Mouse (Mus musculus) thymus, postnatal 14 days (tissue): Measurements from ENCODE around the gene Ptpn22.

Experiments
- DNase-seq: peaks from one replicate; pipeline ENCODE4 v3.0.0; 2021

Ptpn22 gene

GRCm38 (mm10) chr3:103859851-103860391 lies 326 bp downstream of the Ptpn22 start:
- DNase-seq, result peak; percentile 81

GRCm38 (mm10) chr3:103862721-103863220 lies 3.2 kb downstream of the Ptpn22 start:
- DNase-seq, result no peak

- no peak for DNase-seq
Measured at GRCm38 (mm10) chr3:103864200-103864599, 4.6 kb downstream of the Ptpn22 start.

- DNase-seq, result no peak
Measured at GRCm38 (mm10) chr3:103867424-103867971, 7.9 kb downstream of the Ptpn22 start.

DNA sequence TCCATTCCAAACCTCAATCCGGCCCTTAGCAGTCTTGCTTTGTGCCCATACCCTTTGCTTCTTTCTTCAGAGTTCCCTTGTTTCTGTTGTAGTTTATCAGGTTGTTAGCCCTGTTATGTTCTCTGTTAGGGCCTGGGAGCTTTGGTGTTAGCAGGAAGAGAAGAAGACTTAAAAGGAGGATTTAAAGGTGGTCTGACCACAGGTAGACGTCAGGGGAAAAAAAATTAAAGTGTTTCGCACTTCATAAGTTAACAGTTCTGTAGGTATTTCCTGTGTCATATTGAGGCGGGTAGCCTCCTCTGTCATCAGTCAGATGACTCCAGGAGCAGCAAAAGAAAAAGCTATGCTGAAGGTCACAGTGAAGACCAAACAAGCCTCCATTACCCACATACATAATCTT lies 8.4 kb downstream of the Ptpn22 start:
- DNase-seq, result no peak

DNA sequence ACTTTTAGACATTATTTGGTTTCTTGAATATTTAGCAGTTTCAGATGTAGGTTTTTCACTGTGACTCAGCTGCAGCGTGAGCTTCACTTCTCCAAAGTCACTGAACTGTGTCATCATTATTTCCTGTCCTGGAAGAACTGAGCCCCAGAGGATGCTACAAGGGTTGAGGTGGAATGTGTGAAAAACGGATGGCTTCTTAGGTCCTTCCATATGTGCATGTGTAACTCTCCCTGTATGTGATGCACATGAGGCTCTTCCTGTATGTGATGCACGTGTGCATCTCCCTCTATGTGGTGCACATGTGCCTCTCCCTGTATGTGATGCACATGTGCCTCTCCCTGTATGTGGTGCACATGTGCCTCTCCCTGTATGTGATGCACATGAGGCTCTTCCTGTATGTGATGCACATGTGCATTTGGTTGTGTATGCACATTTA lies 13.1 kb downstream of the Ptpn22 start:
- no peak for DNase-seq

DNA sequence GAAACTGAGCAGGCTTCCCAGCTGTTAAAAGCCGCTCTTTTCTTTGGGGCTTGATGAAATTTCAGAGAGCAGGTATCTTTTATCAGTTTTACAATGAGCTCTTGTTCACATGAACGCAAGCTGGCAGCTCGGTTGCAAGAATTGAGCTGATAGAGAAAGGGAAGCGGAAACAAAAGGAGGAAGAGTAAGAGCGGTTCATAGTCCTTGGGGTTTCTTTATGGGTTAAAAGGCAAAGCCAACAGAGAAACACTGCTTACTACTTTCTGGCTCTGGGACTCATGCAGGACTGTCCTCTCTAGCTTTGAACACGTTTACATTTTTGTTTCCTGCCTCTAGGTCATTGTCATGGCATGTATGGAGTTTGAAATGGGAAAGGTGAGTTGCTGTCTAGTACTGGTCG lies 14.7 kb downstream of the Ptpn22 start:
- DNase-seq, result no peak

- DNase-seq, result peak; percentile 67
Measured at GRCm38 (mm10) chr3:103885946-103886345, 26.4 kb downstream of the Ptpn22 start.

- peak; percentile 71 for DNase-seq
Measured at GRCm38 (mm10) chr3:103887581-103887980, 28.0 kb downstream of the Ptpn22 start.

DNA sequence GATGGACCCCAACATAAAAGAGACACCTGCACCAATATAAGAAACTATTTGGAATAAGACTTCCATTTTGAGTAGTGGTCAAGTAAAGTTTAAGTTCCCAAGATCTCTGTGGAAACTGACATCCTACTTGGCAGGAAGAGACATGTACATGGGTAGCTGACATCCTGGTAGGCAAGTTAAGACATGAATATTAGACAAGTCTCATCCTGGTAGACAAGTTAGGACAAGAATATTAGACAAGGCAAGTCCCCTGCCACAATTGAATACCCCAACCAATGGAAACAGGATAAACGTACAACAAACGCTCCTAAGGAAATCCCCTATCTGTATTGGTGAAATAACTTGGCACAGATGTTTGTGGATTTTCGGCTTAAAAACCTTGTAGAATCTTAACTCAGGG lies 33.8 kb downstream of the Ptpn22 start:
- DNase-seq, result no peak

DNA sequence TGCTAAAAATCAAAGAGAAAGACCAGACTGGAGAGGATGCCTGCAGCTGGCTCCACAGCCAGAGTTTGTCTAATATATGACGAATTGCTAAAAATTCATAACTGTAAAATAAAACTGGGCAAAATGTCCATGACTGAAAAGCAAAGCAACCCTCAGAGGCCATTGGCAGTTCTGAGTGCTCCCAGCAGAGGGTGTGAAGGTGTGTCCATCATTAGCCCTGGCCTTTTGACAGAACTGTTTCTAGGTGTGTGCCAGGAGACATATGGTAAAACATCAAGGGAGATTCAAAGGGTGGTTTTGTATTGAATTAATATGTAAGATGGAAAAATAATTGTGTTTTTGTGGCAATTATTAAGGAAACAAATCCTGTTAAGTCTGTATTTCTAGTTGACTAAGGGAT lies 45.1 kb downstream of the Ptpn22 start:
- DNase-seq, result peak; percentile 35

DNA sequence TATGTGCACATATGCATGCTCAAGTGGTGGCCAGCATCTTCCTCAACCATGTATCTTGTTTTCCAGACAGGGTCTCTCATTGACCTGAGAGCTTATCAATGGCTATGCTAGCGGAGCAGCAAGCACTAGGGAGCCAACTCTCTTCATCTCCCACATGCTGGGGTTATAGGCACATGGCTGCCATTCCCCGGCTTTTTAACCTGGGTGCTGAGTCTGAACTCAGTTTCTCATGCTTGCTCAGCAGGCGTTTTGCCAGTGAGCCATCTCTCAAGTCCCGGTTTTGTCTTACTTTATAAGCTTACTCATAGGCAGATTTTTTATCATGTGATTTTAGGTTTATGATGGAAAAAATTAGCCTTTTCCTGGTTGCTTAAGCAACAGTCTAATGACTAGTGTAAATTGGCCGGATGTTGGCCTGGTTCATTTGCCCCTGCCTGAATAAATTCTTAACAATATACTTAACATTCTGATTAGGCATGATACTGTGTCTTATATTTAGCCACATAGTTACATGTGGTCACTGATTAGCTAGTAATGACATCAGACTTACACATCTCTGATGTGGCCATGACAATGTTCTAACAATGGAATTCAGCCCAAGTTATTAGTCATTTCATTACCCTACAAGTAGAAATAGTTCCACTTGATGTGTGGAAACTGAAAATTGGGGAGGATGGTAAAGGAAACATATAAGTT lies 47.9 kb downstream of the Ptpn22 start:
- no peak for DNase-seq

GRCm38 (mm10) chr3:103908781-103909180 lies 49.2 kb downstream of the Ptpn22 start:
- no peak for DNase-seq

GRCm38 (mm10) chr3:103913451-103913961 lies 53.9 kb downstream of the Ptpn22 start:
- peak; percentile 60 for DNase-seq

- DNase-seq, result peak; percentile 97
Measured at GRCm38 (mm10) chr3:103914010-103914669, 54.5 kb downstream of the Ptpn22 start, which contains the start of gene Rsbn1. TSS of gene Rsbn1 (plus strand) at chr3:103914120.

- no peak for DNase-seq
Measured at GRCm38 (mm10) chr3:103914732-103915508, 55.3 kb downstream of the Ptpn22 start.

- DNase-seq, result no peak
Measured at GRCm38 (mm10) chr3:103915509-103915896, 55.9 kb downstream of the Ptpn22 start.

GRCm38 (mm10) chr3:103916205-103916838 lies 56.7 kb downstream of the Ptpn22 start:
- peak; percentile 48 for DNase-seq

DNA sequence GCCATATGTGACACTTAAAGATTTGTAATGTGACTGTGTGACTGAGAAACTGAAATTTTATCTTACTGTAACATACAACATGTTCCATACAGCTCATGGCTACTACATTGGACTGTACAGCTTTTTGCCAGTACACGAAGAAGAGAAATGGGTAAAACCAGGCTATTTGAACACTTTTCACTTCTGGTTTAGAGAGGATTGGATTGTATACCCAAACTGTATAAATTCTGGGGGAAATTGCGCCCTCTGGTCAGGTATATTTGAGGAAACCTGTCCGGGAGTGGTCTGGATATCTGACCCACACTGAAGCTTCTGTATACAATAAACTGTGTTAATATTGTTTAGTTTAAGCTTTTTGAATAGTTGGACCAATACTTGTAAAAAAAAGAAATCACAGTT lies 57.2 kb downstream of the Ptpn22 start:
- DNase-seq, result no peak

DNA sequence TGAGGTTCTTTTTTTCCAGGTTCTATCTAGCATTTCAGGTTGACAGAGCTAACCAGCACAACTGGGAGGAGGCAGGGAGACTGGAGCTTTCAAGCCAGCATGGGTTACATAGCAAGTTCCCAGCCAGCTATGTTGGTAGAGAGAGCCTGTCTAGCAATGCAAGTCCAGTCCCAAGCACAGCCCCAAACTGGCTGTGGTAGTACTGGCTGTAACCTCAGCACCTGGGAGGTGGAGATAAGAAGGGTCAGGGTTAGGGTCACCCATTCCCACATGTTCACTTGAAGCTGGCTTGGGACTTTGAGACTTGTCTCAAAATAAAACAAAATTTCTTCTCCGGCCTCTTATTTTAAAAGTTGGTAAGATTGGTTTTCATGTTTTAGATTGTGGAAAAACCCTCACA lies 60.5 kb downstream of the Ptpn22 start:
- no peak for DNase-seq

GRCm38 (mm10) chr3:103925302-103925701 lies 65.7 kb downstream of the Ptpn22 start:
- no peak for DNase-seq

DNA sequence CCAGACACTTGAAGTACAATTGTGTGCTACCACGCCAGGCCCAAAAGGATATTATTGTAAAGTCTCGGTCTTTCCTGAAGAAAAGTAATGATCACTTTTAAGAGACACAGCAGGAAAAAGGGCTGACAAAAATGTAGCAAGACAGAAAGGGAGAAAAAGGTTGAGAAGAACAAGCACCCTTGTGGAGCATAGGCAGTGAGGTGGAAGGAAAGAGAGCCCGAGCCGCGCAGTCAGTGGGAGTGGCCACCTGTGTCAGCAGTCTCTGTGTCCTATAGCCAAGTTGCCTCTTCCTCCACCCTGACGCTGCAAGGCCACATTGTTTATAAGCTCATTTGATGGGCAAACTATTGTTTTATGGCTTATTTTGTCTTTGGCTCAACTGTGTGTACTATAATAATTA lies 67.9 kb downstream of the Ptpn22 start:
- DNase-seq, result peak; percentile 55
